Mouse (Mus musculus) bone marrow macrophage, adult 2 months (primary cell): ENCODE data around the gene Fbxw19.
"Not testable (repeated sequence)": the region's sequence is repeated elsewhere in the genome, so short reads cannot be mapped to it uniquely, and the experiment has no call there.

Experiments
- CTCF ChIP-seq: IDR thresholded peaks from 2 replicates; pipeline ENCODE4 v1.5.1; 2012; ENCODE audit warnings: low read depth, mild to moderate bottlenecking, low read length, moderate library complexity
- POLR2A ChIP-seq: IDR thresholded peaks from 2 replicates; pipeline ENCODE4 v1.6.1; 2012; ENCODE audit warnings: mild to moderate bottlenecking, low read depth, low read length, borderline replicate concordance

GRCm38 (mm10) chr9:109495775-109496174 is at the start of gene Fbxw19:
- not testable (repeated sequence) for TF ChIP-seq CTCF, POLR2A
